Mouse (Mus musculus) liver, embryonic 16.5 days (tissue): ENCODE measurements around the gene Rpa3. TPM values are rescaled to one million over a fixed set of nuclear protein-coding genes. Genes with fewer than 3 reads are reported as not detected.

Source experiments
- ATAC-seq: fragments of 200-750 bp; cut with Nextera tagmentation; 2 replicates; pipeline ENCODE4 v1.8.0; 2017; ENCODE audit warnings: low read depth, mild to moderate bottlenecking, moderate number of reproducible peaks, moderate library complexity
- H3K27ac ChIP-seq: fragments of 300-500 bp; sonication (generic); 2 replicates; pipeline ENCODE4 v1.5.1; 2014; ENCODE audit warnings: mild to moderate bottlenecking, low read length
- H3K27me3 ChIP-seq: fragments of 300-500 bp; sonication (generic); 2 replicates; pipeline ENCODE4 v1.6.1; 2014; ENCODE audit warnings: low read depth, low read length, mixed read lengths; ENCODE audit not compliant: control insufficient read depth, insufficient read depth
- H3K36me3 ChIP-seq: fragments of 300-500 bp; sonication (generic); 2 replicates; pipeline ENCODE4 v1.6.1; 2014; ENCODE audit warnings: mild to moderate bottlenecking; ENCODE audit not compliant: control insufficient read depth, insufficient read depth
- H3K4me1 ChIP-seq: fragments of 300-500 bp; sonication (generic); 2 replicates; pipeline ENCODE4 v1.6.1; 2014; ENCODE audit warnings: low read depth, low read length, mixed read lengths; ENCODE audit not compliant: control insufficient read depth
- H3K4me2 ChIP-seq: fragments of 300-500 bp; sonication (generic); 2 replicates; pipeline ENCODE4 v1.6.1; 2014; ENCODE audit warnings: low read depth, low read length, mixed read lengths
- H3K4me3 ChIP-seq: fragments of 300-500 bp; sonication (generic); 2 replicates; pipeline ENCODE4 v1.5.1; 2014; ENCODE audit warnings: low read depth, mild to moderate bottlenecking, low read length
- H3K9ac ChIP-seq: fragments of 300-500 bp; sonication (generic); 2 replicates; pipeline ENCODE4 v1.6.1; 2014; ENCODE audit warnings: low read depth, low read length
- H3K9me3 ChIP-seq: fragments of 300-500 bp; sonication (generic); replicated peaks from 2 replicates; pipeline ENCODE4 v1.6.1; 2016; ENCODE audit warnings: low read length; ENCODE audit not compliant: control insufficient read depth
- WGBS: fragments of 180-500 bp; shearing (Covaris S2); extraction: QIAGEN DNeasy Blood & Tissue Kit; methylation state at CpG from one replicate; pipeline ENCODE4 v1.1.7; 2014; ENCODE audit not compliant: insufficient replicate concordance; 5-methylcytosine and 5-hydroxymethylcytosine counted together
- polyA plus RNA-seq: library from polyadenylated mRNA; unstranded; fragments of >200 nt; fragmentation: Nextera tagmentation; extraction: Ambion mirVana; gene quantifications from 2 replicates; pipeline ENCODE4 v1.2.1, GENCODE M21; 2015

Gene Rpa3
- polyA plus RNA-seq, 1 experiment from 2014 or later = 61.1 TPM

- no peak for ATAC-seq
- Histone ChIP-seq H3K9ac (no peak overlapping the region), H3K4me2 (no peak overlapping the region), H3K36me3 (no peaks in the 10 kb centered on the region), H3K4me3 (no peak overlapping the region), H3K27ac (no peak overlapping the region), H3K4me1 (no peaks in the 10 kb centered on the region), H3K9me3 (no peaks in the 10 kb centered on the region), H3K27me3 (no peaks in the 10 kb centered on the region)
- WGBS = 48% methylated on average over 4 of the region's 4 CpGs
Observed at GRCm38 (mm10) chr6:8283255-8283654, 24.3 kb upstream of the Rpa3 start.

- Histone ChIP-seq H3K9me3 (no peaks in the 10 kb centered on the region), H3K4me1 (no peaks in the 10 kb centered on the region), H3K27ac (no peak overlapping the region), H3K27me3 (no peaks in the 10 kb centered on the region), H3K9ac (no peak overlapping the region), H3K4me3 (no peak overlapping the region), H3K36me3 (no peaks in the 10 kb centered on the region), H3K4me2 (no peak overlapping the region)
- ATAC-seq = no peak
- WGBS = 61% methylated on average over 5 of the region's 5 CpGs
Observed at GRCm38 (mm10) chr6:8278426-8279002, 19.5 kb upstream of the Rpa3 start.

GRCm38 (mm10) chr6:8276431-8276830 lies 17.5 kb upstream of the Rpa3 start:
- no peak for ATAC-seq
- Histone ChIP-seq H3K36me3 (no peaks in the 10 kb centered on the region), H3K9ac (no peak overlapping the region), H3K27me3 (no peaks in the 10 kb centered on the region), H3K4me2 (no peak overlapping the region), H3K4me1 (no peaks in the 10 kb centered on the region), H3K27ac (no peak overlapping the region), H3K4me3 (no peak overlapping the region), H3K9me3 (no peaks in the 10 kb centered on the region)
- WGBS = 33% methylated on average over 4 of the region's 4 CpGs

- 18% methylated on average over 1 of the region's 1 CpGs for WGBS
- Histone ChIP-seq H3K4me3 (no peak overlapping the region), H3K4me2 (no peak overlapping the region), H3K27ac (no peak overlapping the region), H3K4me1 (no peaks in the 10 kb centered on the region), H3K36me3 (no peaks in the 10 kb centered on the region), H3K9ac (no peak overlapping the region), H3K9me3 (no peaks in the 10 kb centered on the region), H3K27me3 (no peaks in the 10 kb centered on the region)
- ATAC-seq = no peak
Observed at GRCm38 (mm10) chr6:8275098-8275497, 16.1 kb upstream of the Rpa3 start.

- Histone ChIP-seq H3K9me3 (no peaks in the 10 kb centered on the region), H3K36me3 (no peaks in the 10 kb centered on the region), H3K4me3 (no peak overlapping the region), H3K9ac (no peak overlapping the region), H3K4me1 (peaks cover 1% of the 10 kb centered on the region; the same call in 1 of the 2 replicates), H3K4me2 (no peak overlapping the region), H3K27me3 (no peaks in the 10 kb centered on the region), H3K27ac (no peak overlapping the region)
- WGBS = 28% methylated on average over 6 of the region's 6 CpGs
- peak; percentile 20; the same call in 1 of the 2 replicates for ATAC-seq
Observed at GRCm38 (mm10) chr6:8274387-8275054, 15.5 kb upstream of the Rpa3 start.

GRCm38 (mm10) chr6:8271047-8271446 lies 12.1 kb upstream of the Rpa3 start:
- H3K4me1 ChIP-seq = peaks cover 2% of the 10 kb centered on the region; the same call in 1 of the 2 replicates
- H3K27me3 ChIP-seq = no peaks in the 10 kb centered on the region
- ATAC-seq = peak; percentile 78
- H3K4me2 ChIP-seq = no peak overlapping the region
- no peaks in the 10 kb centered on the region for H3K9me3 ChIP-seq
- H3K9ac ChIP-seq = no peak overlapping the region
- no peak overlapping the region for H3K4me3 ChIP-seq
- H3K36me3 ChIP-seq = no peaks in the 10 kb centered on the region
- H3K27ac ChIP-seq = no peak overlapping the region
- WGBS = 73% methylated on average over 3 of the region's 3 CpGs

- Histone ChIP-seq H3K4me2 (peak overlapping the region; percentile 97), H3K4me3 (peak overlapping the region; percentile 97), H3K4me1 (peaks cover 10% of the 10 kb centered on the region), H3K9me3 (no peaks in the 10 kb centered on the region), H3K36me3 (0 out of 2 replicates have a peak, but pooled peaks cover 4% of the 10 kb centered on the region), H3K9ac (peak overlapping the region; percentile 93), H3K27me3 (no peaks in the 10 kb centered on the region), H3K27ac (peak overlapping the region; percentile 92)
- ATAC-seq = peak; percentile 1; the same call in 1 of the 2 replicates
- 0% methylated on average over 8 of the region's 8 CpGs for WGBS
Observed at GRCm38 (mm10) chr6:8259667-8260044, 683 bp upstream of the Rpa3 start.

GRCm38 (mm10) chr6:8258316-8258715 lies 657 bp downstream of the Rpa3 start:
- H3K27me3 ChIP-seq = no peaks in the 10 kb centered on the region
- H3K27ac ChIP-seq = peak overlapping the region; percentile 77
- H3K4me2 ChIP-seq = peak overlapping the region; percentile 88
- no peak for ATAC-seq
- H3K9ac ChIP-seq = peak overlapping the region; percentile 87
- H3K4me3 ChIP-seq = peak overlapping the region; percentile 97
- 6% methylated on average over 6 of the region's 6 CpGs for WGBS
- peaks cover 10% of the 10 kb centered on the region for H3K4me1 ChIP-seq
- H3K9me3 ChIP-seq = no peaks in the 10 kb centered on the region
- 0 out of 2 replicates have a peak, but pooled peaks cover 4% of the 10 kb centered on the region for H3K36me3 ChIP-seq

- Histone ChIP-seq H3K4me1 (no peaks in the 10 kb centered on the region), H3K4me3 (no peak overlapping the region), H3K27ac (no peak overlapping the region), H3K36me3 (peaks cover 7% of the 10 kb centered on the region), H3K9me3 (no peaks in the 10 kb centered on the region), H3K9ac (no peak overlapping the region), H3K4me2 (no peak overlapping the region), H3K27me3 (no peaks in the 10 kb centered on the region)
- WGBS = 70% methylated on average over 3 of the region's 3 CpGs
- ATAC-seq = no peak
Observed at GRCm38 (mm10) chr6:8228596-8228995, 30.4 kb downstream of the Rpa3 start.
